Mouse (Mus musculus) midbrain, postnatal 0 days (tissue): ENCODE measurements at regions not wholly inside any gene's neighbourhood (a gene's known extent, or its start where the extent isn't known, plus 50 kb on each side); places are given as distances from the start of the nearest gene placed in this dataset.

Experiments used
- ATAC-seq: fragments of 200-750 bp; cut with Nextera tagmentation; 2 replicates; pipeline ENCODE4 v1.8.0; 2017; ENCODE audit warnings: moderate number of reproducible peaks, mild to moderate bottlenecking, moderate TSS enrichment, moderate library complexity; ENCODE audit not compliant: low FRiP score
- DNase-seq: peaks from one replicate; pipeline ENCODE4 v3.0.0-alpha.2; 2015; ENCODE audit warnings: low spot score
- H3K27ac ChIP-seq: fragments of 300-500 bp; sonication (generic); 2 replicates; pipeline ENCODE4 v1.5.1; 2014; ENCODE audit warnings: low read depth, mild to moderate bottlenecking, low read length, mixed read lengths
- H3K27me3 ChIP-seq: fragments of 300-500 bp; sonication (generic); 2 replicates; pipeline ENCODE4 v1.6.1; 2014; ENCODE audit warnings: low read length, control low read depth, mixed read lengths; ENCODE audit not compliant: insufficient read depth
- H3K36me3 ChIP-seq: fragments of 300-500 bp; sonication (generic); 2 replicates; pipeline ENCODE4 v1.6.1; 2014; ENCODE audit warnings: low read length, control low read depth, mixed read lengths; ENCODE audit not compliant: insufficient read depth
- H3K4me1 ChIP-seq: fragments of 300-500 bp; sonication (generic); 2 replicates; pipeline ENCODE4 v1.6.1; 2014; ENCODE audit warnings: mild to moderate bottlenecking, control low read depth, antibody characterized with exemption, low read length, mixed read lengths; ENCODE audit not compliant: insufficient read depth
- H3K4me2 ChIP-seq: fragments of 300-500 bp; sonication (generic); 2 replicates; pipeline ENCODE4 v1.6.1; 2014; ENCODE audit warnings: low read depth, mild to moderate bottlenecking, low read length, mixed read lengths; ENCODE audit not compliant: poor library complexity, severe bottlenecking
- H3K4me3 ChIP-seq: fragments of 300-500 bp; sonication (generic); 2 replicates; pipeline ENCODE4 v1.5.1; 2014; ENCODE audit warnings: low read depth, mild to moderate bottlenecking, low read length, moderate library complexity
- H3K9ac ChIP-seq: fragments of 300-500 bp; sonication (generic); replicated peaks from 2 replicates; pipeline ENCODE4 v1.6.1; 2014; ENCODE audit warnings: mild to moderate bottlenecking, low read length, moderate library complexity, mixed read lengths; ENCODE audit not compliant: poor library complexity, severe bottlenecking
- H3K9me3 ChIP-seq: fragments of 300-500 bp; sonication (generic); 2 replicates; pipeline ENCODE4 v1.6.1; 2016; ENCODE audit warnings: low read length, control low read depth
- CTCF ChIP-seq: IDR thresholded peaks from 2 replicates; pipeline ENCODE4 v1.5.1; 2016; ENCODE audit warnings: antibody characterized with exemption, mild to moderate bottlenecking
- WGBS: fragments of 180-500 bp; shearing (Covaris S2); extraction: QIAGEN DNeasy Blood & Tissue Kit; methylation state at CpG from one replicate; pipeline ENCODE4 v1.1.7; 2014; 5-methylcytosine and 5-hydroxymethylcytosine counted together

DNA sequence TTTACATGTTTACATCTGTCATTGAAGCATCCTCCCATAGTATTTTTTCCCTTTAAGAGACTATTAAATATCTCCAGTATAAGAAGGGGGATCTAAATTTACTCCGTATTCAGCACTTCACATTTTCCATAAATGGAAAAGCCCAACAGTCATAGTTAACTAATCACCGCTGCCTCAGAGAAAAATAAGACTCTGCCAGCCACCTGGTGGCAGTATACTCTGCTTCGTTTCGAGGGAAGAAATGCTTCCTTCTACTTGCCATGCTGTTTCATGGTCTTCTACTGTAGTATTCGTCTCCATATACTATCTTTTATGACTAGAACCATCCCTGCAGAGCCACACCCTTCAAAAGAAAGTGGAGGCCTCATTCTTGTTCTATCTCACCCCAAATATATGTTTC, 52.0 kb upstream of the Tro start:
- Histone ChIP-seq H3K27me3 (no peaks in the 10 kb centered on the region), H3K9me3 (no peaks in the 10 kb centered on the region), H3K9ac (no peak overlapping the region), H3K4me3 (no peak overlapping the region), H3K4me2 (no peak overlapping the region), H3K27ac (no peak overlapping the region), H3K36me3 (no peaks in the 10 kb centered on the region), H3K4me1 (no peaks in the 10 kb centered on the region)
- 30% methylated on average over 5 of the region's 5 CpGs for WGBS
- ATAC-seq (no peak), DNase-seq (peak; percentile 51)
- TF ChIP-seq CTCF = peak; percentile 71
